Mouse (Mus musculus) liver, embryonic 13.5 days (tissue): ENCODE measurements at regions not wholly inside any gene's neighbourhood (a gene's known extent, or its start where the extent isn't known, plus 50 kb on each side); places are given as distances from the start of the nearest gene placed in this dataset.

Experiments used
- ATAC-seq: fragments of 200-750 bp; cut with Nextera tagmentation; 2 replicates; pipeline ENCODE4 v1.8.0; 2017; ENCODE audit warnings: low read depth, mild to moderate bottlenecking, moderate number of reproducible peaks, moderate library complexity
- DNase-seq: peaks from one replicate; pipeline ENCODE4 v3.0.0; 2022
- H3K27ac ChIP-seq: fragments of 300-500 bp; sonication (generic); 2 replicates; pipeline ENCODE4 v1.5.1; 2015; ENCODE audit warnings: moderate library complexity, mild to moderate bottlenecking, inconsistent platforms
- H3K27me3 ChIP-seq: fragments of 300-500 bp; sonication (generic); 2 replicates; pipeline ENCODE4 v1.6.1; 2015; ENCODE audit warnings: mild to moderate bottlenecking, inconsistent platforms
- H3K36me3 ChIP-seq: fragments of 300-500 bp; sonication (generic); 2 replicates; pipeline ENCODE4 v1.6.1; 2015; ENCODE audit warnings: mild to moderate bottlenecking, inconsistent platforms
- H3K4me1 ChIP-seq: fragments of 300-500 bp; sonication (generic); replicated peaks from 2 replicates; pipeline ENCODE4 v1.6.1; 2015; ENCODE audit warnings: inconsistent platforms
- H3K4me2 ChIP-seq: fragments of 300-500 bp; sonication (generic); 2 replicates; pipeline ENCODE4 v1.6.1; 2015; ENCODE audit warnings: inconsistent platforms, mild to moderate bottlenecking, moderate library complexity
- H3K4me3 ChIP-seq: fragments of 300-500 bp; sonication (generic); replicated peaks from 2 replicates; pipeline ENCODE4 v1.5.1; 2015; ENCODE audit warnings: mild to moderate bottlenecking, inconsistent platforms
- H3K9ac ChIP-seq: fragments of 300-500 bp; sonication (generic); 2 replicates; pipeline ENCODE4 v1.6.1; 2015; ENCODE audit warnings: mild to moderate bottlenecking, inconsistent platforms
- H3K9me3 ChIP-seq: fragments of 300-500 bp; sonication (generic); replicated peaks from 2 replicates; pipeline ENCODE4 v1.6.1; 2016; ENCODE audit warnings: inconsistent platforms
- WGBS: fragments of 180-500 bp; shearing (Covaris S2); methylation state at CpG from one replicate; pipeline ENCODE4 v1.1.7; 2015; ENCODE audit not compliant: insufficient replicate concordance; 5-methylcytosine and 5-hydroxymethylcytosine counted together

- DNase-seq (no peak), ATAC-seq (no peak)
- no peaks in the 10 kb centered on the region for H3K9me3 ChIP-seq
- no peaks in the 10 kb centered on the region for H3K36me3 ChIP-seq
- no peaks in the 10 kb centered on the region for H3K4me1 ChIP-seq
- H3K9ac ChIP-seq: no peak overlapping the region
- H3K4me2 ChIP-seq: no peak overlapping the region
- whole genome bisulfite sequencing: 39% methylated on average over 1 of the region's 1 CpGs
- H3K4me3 ChIP-seq: no peak overlapping the region
- no peak overlapping the region for H3K27ac ChIP-seq
- H3K27me3 ChIP-seq: no peaks in the 10 kb centered on the region
These were observed 689.8 kb upstream of the Map3k7 start for GRCm38 (mm10) chr4:31274131-31274530.

GRCm38 (mm10) chr4:31290301-31290975 is 673.5 kb upstream of the Map3k7 start:
- Histone ChIP-seq H3K36me3 (no peaks in the 10 kb centered on the region), H3K27me3 (no peaks in the 10 kb centered on the region), H3K27ac (no peak overlapping the region), H3K4me1 (no peaks in the 10 kb centered on the region), H3K9ac (no peak overlapping the region), H3K9me3 (no peaks in the 10 kb centered on the region), H3K4me2 (no peak overlapping the region), H3K4me3 (no peak overlapping the region)
- ATAC-seq (no peak), DNase-seq (no peak)
- WGBS: 53% methylated on average over 5 of the region's 5 CpGs

- Histone ChIP-seq H3K9me3 (no peaks in the 10 kb centered on the region), H3K27ac (no peak overlapping the region), H3K4me2 (no peak overlapping the region), H3K36me3 (no peaks in the 10 kb centered on the region), H3K27me3 (no peaks in the 10 kb centered on the region), H3K9ac (no peak overlapping the region), H3K4me1 (no peaks in the 10 kb centered on the region), H3K4me3 (no peak overlapping the region)
- DNase-seq: no peak
- ATAC-seq: no peak
- 22% methylated on average over 2 of the region's 2 CpGs for WGBS
These were observed 670.1 kb upstream of the Map3k7 start for GRCm38 (mm10) chr4:31293752-31294151.

DNA sequence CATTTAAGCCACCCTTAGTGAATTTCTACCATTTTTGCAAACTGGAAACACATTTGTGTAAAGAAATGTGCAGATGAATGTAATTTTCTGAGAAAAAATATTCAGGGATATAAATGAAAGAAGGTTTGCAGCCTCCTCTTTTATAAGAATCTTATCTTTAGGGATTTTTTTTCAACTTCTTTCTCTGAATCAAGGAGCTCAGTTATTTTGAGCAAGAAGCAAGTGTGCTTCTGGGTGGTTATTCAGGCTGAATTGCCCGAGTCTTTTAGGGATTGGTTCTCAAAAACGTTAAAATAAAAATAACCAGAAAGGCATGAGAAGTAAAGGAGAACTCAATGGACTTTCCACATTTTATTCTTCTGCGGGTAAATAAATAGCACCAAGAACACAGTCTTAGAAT is 666.0 kb upstream of the Map3k7 start:
- H3K9ac ChIP-seq: no peak overlapping the region
- no peaks in the 10 kb centered on the region for H3K27me3 ChIP-seq
- H3K4me2 ChIP-seq: no peak overlapping the region
- no peak overlapping the region for H3K27ac ChIP-seq
- no peak for ATAC-seq
- H3K4me3 ChIP-seq: no peak overlapping the region
- H3K4me1 ChIP-seq: no peaks in the 10 kb centered on the region
- no peaks in the 10 kb centered on the region for H3K36me3 ChIP-seq
- WGBS: 60% methylated on average over 3 of the region's 3 CpGs
- H3K9me3 ChIP-seq: no peaks in the 10 kb centered on the region
- no peak for DNase-seq

DNA sequence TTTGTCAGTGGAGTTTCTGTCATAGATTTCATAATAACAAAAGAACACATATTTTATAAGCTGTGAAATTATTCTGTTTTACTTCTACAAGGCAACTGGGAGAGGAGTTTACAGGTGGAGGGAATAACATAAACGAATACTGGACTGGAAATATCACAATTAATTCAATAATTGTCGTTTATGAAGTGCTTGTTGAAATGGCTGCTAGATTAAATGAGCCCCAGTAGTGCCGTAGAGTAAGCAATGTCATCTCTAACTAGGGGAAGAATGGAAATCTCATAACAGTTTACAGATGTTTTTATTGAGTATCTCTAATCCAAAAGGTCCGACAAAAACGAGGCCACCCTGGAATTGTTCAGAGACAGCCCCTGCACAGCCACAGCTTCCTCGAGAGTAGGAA is 644.6 kb upstream of the Map3k7 start:
- ATAC-seq: no peak
- no peak overlapping the region for H3K4me3 ChIP-seq
- 51% methylated on average over 6 of the region's 6 CpGs for WGBS
- no peaks in the 10 kb centered on the region for H3K9me3 ChIP-seq
- H3K27ac ChIP-seq: no peak overlapping the region
- no peaks in the 10 kb centered on the region for H3K4me1 ChIP-seq
- no peaks in the 10 kb centered on the region for H3K27me3 ChIP-seq
- H3K9ac ChIP-seq: no peak overlapping the region
- no peak overlapping the region for H3K4me2 ChIP-seq
- DNase-seq: no peak
- H3K36me3 ChIP-seq: no peaks in the 10 kb centered on the region

DNA sequence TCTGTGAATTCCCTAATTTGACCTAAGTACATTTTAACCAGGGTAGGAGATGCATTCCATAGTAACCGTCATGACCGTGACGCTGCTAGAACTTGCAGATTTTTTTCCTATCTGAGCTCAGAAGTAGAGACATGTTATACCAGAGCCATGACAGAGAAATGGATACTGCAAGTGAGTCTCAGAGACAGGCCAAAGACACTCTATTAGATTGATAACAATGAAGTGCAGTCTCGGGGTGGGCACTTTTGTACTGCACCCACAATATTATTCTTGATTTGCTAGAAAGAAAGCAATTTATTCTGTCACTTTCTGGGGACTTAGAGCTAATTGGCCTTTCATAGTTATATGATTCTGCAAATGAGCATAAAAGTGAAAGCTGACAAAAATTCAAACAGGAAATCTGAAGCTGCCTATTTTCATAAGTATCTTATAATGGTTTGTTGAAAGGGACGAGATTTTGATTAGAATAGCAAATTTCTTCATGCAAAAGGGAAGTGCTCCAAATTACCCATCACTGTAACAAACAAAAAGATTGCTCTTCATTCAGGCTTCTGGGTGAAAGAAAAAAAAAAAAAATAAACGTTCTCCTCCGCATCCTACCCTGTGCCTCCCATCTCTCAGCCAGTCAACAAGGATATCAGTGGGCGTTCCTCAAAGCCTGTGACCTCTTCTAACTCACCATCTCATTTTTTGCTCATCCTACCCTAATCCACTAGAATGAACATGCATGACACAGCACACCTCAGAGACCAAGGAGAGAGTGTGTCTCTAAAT is 643.0 kb upstream of the Map3k7 start:
- DNase-seq: no peak
- Histone ChIP-seq H3K36me3 (no peaks in the 10 kb centered on the region), H3K9me3 (no peaks in the 10 kb centered on the region), H3K4me1 (no peaks in the 10 kb centered on the region), H3K4me2 (no peak overlapping the region), H3K27ac (no peak overlapping the region), H3K9ac (no peak overlapping the region), H3K4me3 (no peak overlapping the region), H3K27me3 (no peaks in the 10 kb centered on the region)
- no peak for ATAC-seq
- WGBS: 66% methylated on average over 8 of the region's 8 CpGs

- Histone ChIP-seq H3K4me1 (no peaks in the 10 kb centered on the region), H3K9ac (no peak overlapping the region), H3K4me3 (no peak overlapping the region), H3K27me3 (no peaks in the 10 kb centered on the region), H3K9me3 (no peaks in the 10 kb centered on the region), H3K4me2 (no peak overlapping the region), H3K27ac (no peak overlapping the region), H3K36me3 (no peaks in the 10 kb centered on the region)
- 78% methylated on average over 3 of the region's 3 CpGs for WGBS
- ATAC-seq (no peak), DNase-seq (no peak)
These were observed 640.1 kb upstream of the Map3k7 start for GRCm38 (mm10) chr4:31323816-31324215.

- no peak for DNase-seq
These were observed 635.1 kb upstream of the Map3k7 start for GRCm38 (mm10) chr4:31328798-31329197.

DNA sequence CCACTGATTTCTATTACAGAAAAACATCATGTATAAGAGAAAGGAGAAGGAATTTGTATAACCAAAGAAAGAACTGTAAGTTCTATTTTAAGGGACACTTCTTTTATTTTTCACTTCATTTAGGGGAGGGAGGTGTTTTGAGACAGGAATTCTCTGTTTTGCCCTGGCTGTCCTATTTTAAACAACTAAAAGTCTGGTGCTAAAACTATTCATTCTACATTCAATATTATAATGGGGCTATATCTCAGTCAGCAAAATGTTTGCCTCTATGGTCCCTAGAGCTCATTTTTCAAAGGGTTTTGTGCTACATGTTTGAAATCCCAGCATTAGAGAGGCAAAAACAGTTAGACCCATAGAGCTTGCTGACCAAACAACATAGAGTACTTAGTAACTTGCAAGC is 632.8 kb upstream of the Map3k7 start:
- no peak for ATAC-seq

More at GRCm38 (mm10) chr4:31328798-31329197, 635.1 kb upstream of the Map3k7 start:
- no peaks in the 10 kb centered on the region for H3K9me3 ChIP-seq
- 63% methylated on average over 5 of the region's 5 CpGs for WGBS
- ATAC-seq: no peak
- no peaks in the 10 kb centered on the region for H3K4me1 ChIP-seq
- no peak overlapping the region for H3K9ac ChIP-seq
- no peak overlapping the region for H3K27ac ChIP-seq
- H3K4me3 ChIP-seq: no peak overlapping the region
- H3K27me3 ChIP-seq: no peaks in the 10 kb centered on the region
- no peak overlapping the region for H3K4me2 ChIP-seq
- no peaks in the 10 kb centered on the region for H3K36me3 ChIP-seq

GRCm38 (mm10) chr4:31335686-31336085 is 628.2 kb upstream of the Map3k7 start:
- ATAC-seq (no peak), DNase-seq (no peak)
- no peaks in the 10 kb centered on the region for H3K36me3 ChIP-seq
- H3K4me3 ChIP-seq: no peak overlapping the region
- WGBS: 51% methylated on average over 3 of the region's 3 CpGs
- no peaks in the 10 kb centered on the region for H3K4me1 ChIP-seq
- H3K27ac ChIP-seq: no peak overlapping the region
- no peak overlapping the region for H3K9ac ChIP-seq
- no peaks in the 10 kb centered on the region for H3K27me3 ChIP-seq
- H3K4me2 ChIP-seq: no peak overlapping the region
- H3K9me3 ChIP-seq: no peaks in the 10 kb centered on the region

More for the DNA sequence above, 632.8 kb upstream of the Map3k7 start:
- H3K9ac ChIP-seq: no peak overlapping the region
- H3K27me3 ChIP-seq: no peaks in the 10 kb centered on the region
- DNase-seq: no peak
- no peak overlapping the region for H3K4me2 ChIP-seq
- H3K27ac ChIP-seq: no peak overlapping the region
- H3K9me3 ChIP-seq: no peaks in the 10 kb centered on the region
- no peak overlapping the region for H3K4me3 ChIP-seq
- no peaks in the 10 kb centered on the region for H3K4me1 ChIP-seq
- no peaks in the 10 kb centered on the region for H3K36me3 ChIP-seq

GRCm38 (mm10) chr4:31337980-31338379 is 625.9 kb upstream of the Map3k7 start:
- 56% methylated on average over 4 of the region's 4 CpGs for WGBS

More at GRCm38 (mm10) chr4:31337980-31338379, 625.9 kb upstream of the Map3k7 start:
- Histone ChIP-seq H3K9me3 (no peaks in the 10 kb centered on the region), H3K4me2 (no peak overlapping the region), H3K4me3 (no peak overlapping the region), H3K27ac (no peak overlapping the region), H3K9ac (no peak overlapping the region), H3K27me3 (no peaks in the 10 kb centered on the region), H3K4me1 (no peaks in the 10 kb centered on the region), H3K36me3 (no peaks in the 10 kb centered on the region)
- DNase-seq (no peak), ATAC-seq (no peak)
